Mouse (Mus musculus): ENCODE data around the gene Afdn.
"Not testable (repeated sequence)": the region's sequence is repeated elsewhere in the genome, so short reads cannot be mapped to it uniquely, and the experiment has no call there.

The Afdn gene

GRCm38 (mm10) chr17:13940487-13940886, 180.1 kb downstream of the Afdn start:
- no peak for DNase-seq (ENCODE audit: extremely low read depth, low read depth)

GRCm38 (mm10) chr17:13948073-13948472, 187.7 kb downstream of the Afdn start, which contains the start of gene Gm7168:
Gm7168 (plus strand) TSS chr17:13948373.
- not testable (repeated sequence) for DNase-seq (ENCODE audit: extremely low read depth, low read depth)

- DNase-seq (ENCODE audit: extremely low read depth, low read depth), result not testable (repeated sequence)
Observed at GRCm38 (mm10) chr17:13951570-13951969, 191.2 kb downstream of the Afdn start.
